Mouse (Mus musculus) megakaryocyte, embryonic 14.5 days (primary cell): ENCODE data around the gene 4931428L18Rik.

Experiments used
- FLI1 ChIP-seq: IDR thresholded peaks from 2 replicates; pipeline ENCODE4 v1.6.1; 2012; ENCODE audit warnings: low read length, inconsistent platforms, mixed read lengths
- GATA1 ChIP-seq: IDR thresholded peaks from 3 replicates; pipeline ENCODE4 v1.6.1; 2012; ENCODE audit warnings: mixed read lengths, low read length, inconsistent platforms, borderline replicate concordance

DNA sequence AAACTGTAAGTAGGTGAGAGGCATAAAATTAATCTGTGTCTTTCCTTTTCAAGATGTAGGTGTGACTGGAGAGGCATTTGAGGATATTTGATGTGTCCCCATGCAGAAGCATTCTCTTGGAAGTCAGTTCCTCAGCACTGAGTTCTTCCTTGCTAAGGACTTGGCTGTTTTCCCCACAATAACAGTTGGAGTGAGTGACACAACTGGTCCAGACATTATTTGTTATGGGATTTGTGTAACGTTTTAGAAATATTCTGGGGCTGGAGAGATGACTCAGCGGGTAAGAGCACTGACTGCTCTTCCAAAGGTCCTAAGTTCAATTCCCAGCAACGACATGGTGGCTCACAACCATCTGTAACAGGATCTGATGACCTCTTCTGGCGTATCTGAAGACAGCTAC lies 162.7 kb downstream of the 4931428L18Rik start:
- no peak for TF ChIP-seq GATA1
- no peak for TF ChIP-seq FLI1
